Mouse (Mus musculus) liver, embryonic 14.5 days (tissue): ENCODE measurements around the gene Msl1.

Experiments
- CTCF ChIP-seq: IDR thresholded peaks from 2 replicates; pipeline ENCODE4 v1.5.1; 2016; ENCODE audit warnings: antibody characterized with exemption, low read depth, control low read depth
- EP300 ChIP-seq: IDR thresholded peaks from 2 replicates; pipeline ENCODE4 v1.6.1; 2016; ENCODE audit warnings: antibody characterized with exemption, low read depth

DNA sequence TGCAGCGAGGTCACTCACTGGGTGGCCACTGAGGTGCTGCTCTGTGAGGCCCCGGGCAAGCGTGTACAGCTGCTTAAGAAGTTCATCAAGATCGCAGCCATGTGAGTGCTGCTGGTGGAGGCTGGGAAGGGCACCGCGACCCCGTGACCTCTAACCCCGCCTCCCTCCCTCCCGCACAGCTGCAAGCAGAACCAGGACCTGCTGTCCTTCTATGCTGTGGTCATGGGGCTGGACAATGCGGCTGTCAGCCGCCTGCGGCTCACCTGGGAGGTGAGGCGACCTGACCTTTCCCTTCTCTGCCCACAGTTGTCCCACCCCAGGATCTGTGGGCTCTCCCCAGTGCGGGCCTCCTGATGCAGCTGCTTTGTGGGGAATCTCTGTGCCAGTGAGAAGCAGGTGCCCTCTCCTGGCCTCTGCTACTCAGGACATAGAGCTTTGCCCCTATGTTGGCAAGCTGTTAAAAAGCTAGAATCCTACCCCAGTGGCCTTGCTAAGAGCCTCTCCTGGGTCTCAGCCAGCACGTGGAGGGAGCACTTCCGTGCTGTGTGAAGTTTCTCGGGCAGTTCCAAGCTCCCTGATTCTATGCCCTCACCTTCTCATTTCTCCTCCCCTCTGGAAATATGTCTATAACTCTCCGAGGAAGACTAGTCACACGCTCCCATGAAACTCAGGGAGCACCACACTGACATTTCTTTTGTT lies 54.0 kb downstream of the Msl1 start:
- TF ChIP-seq EP300 (no peak), CTCF (no peak)
